Mouse (Mus musculus) cortical plate, adult 2 months (tissue): ENCODE results near the gene Siglecg. TPM values are rescaled to one million over a fixed set of nuclear protein-coding genes. Genes with fewer than 3 reads are reported as not detected.

Experiments used
- H3K27ac ChIP-seq: fragments of 200-500 bp; 2 replicates; pipeline ENCODE4 v1.5.1; 2012; ENCODE audit warnings: low read length, control low read depth, inconsistent platforms; ENCODE audit not compliant: insufficient read depth
- H3K4me1 ChIP-seq: fragments of 200-500 bp; 2 replicates; pipeline ENCODE4 v1.6.1; 2011; ENCODE audit warnings: low read length; ENCODE audit not compliant: control insufficient read depth, insufficient read depth
- H3K4me3 ChIP-seq: fragments of 200-500 bp; 2 replicates; pipeline ENCODE4 v1.5.1; 2011; ENCODE audit warnings: mild to moderate bottlenecking, low read length, control low read depth; ENCODE audit not compliant: insufficient read depth
- CTCF ChIP-seq: fragments of 200-500 bp; IDR thresholded peaks from 2 replicates; pipeline ENCODE4 v1.5.1; 2011; ENCODE audit warnings: mild to moderate bottlenecking, control low read depth, low read length; ENCODE audit not compliant: insufficient read depth; ENCODE audit errors: extremely low read depth
- POLR2A ChIP-seq: fragments of 200-500 bp; IDR thresholded peaks from 2 replicates; pipeline ENCODE4 v1.6.1; 2011; ENCODE audit warnings: mild to moderate bottlenecking, low read length, control low read depth; ENCODE audit not compliant: insufficient read depth; ENCODE audit errors: extremely low read depth
- polyA plus RNA-seq: library from polyadenylated mRNA; depleted of rRNA; stranded (reverse); fragments of >200 nt; gene quantifications from 2 replicates; pipeline ENCODE4 v1.2.3, GENCODE M21; 2012

The Siglecg gene
- polyA plus RNA-seq, 1 experiment: 0.17 TPM

DNA sequence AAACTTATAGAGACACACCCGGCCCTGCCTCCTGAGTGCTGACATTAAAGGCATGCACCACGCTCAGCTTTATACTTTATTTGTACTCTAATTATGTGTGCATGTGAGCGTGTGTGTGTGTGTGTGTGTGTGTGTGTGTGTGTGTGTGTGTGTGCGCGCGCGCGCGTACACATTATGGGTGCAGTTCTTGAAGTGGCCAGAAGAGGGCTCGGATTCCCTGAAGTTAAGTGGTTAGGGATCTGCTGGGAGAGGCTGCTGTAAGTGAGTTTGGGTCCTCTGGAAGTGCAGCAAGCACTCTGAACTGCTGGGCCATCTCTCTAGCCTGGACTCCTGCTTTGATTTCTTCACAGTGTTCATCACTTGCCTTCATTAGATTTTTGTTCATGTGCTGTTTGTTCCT is 9.3 kb downstream of the Siglecg start:
- TF ChIP-seq CTCF (no peak), POLR2A (no peak)
- H3K27ac ChIP-seq: no peak overlapping the region
- H3K4me3 ChIP-seq: no peak overlapping the region
- no peaks in the 10 kb centered on the region for H3K4me1 ChIP-seq

DNA sequence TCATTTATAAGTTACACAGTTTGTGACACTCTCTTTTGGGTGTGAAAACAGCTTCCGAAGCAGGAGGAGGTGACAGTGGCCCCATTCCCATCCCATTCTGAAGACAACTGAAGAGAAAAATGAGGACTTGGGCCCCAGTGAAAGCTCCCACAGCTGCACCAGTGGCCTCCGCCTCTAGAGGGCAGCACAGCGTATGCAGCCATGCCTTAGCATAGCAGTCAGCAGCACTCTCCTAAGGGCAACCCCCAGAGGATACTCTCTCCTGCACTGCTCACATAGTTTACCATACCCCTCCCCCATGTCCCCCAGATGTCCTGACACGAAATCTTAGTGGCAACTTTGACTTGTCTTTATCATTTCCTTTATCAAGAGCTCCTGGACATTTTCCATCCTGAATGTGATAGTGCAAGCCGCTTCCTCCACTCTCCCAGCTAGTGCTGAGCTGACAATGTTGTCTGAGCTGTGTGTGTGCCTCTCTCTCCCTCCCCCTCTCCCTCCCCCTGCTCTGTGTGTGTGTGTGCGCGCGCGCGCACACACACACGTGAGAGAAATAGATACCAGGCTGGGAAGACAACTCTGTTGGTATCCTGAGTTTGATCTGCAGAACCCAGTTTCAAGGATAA is 15.1 kb downstream of the Siglecg start:
- Histone ChIP-seq H3K27ac (no peak overlapping the region), H3K4me1 (no peaks in the 10 kb centered on the region), H3K4me3 (no peak overlapping the region)
- TF ChIP-seq CTCF: peak; percentile 86
- no peak for TF ChIP-seq POLR2A

DNA sequence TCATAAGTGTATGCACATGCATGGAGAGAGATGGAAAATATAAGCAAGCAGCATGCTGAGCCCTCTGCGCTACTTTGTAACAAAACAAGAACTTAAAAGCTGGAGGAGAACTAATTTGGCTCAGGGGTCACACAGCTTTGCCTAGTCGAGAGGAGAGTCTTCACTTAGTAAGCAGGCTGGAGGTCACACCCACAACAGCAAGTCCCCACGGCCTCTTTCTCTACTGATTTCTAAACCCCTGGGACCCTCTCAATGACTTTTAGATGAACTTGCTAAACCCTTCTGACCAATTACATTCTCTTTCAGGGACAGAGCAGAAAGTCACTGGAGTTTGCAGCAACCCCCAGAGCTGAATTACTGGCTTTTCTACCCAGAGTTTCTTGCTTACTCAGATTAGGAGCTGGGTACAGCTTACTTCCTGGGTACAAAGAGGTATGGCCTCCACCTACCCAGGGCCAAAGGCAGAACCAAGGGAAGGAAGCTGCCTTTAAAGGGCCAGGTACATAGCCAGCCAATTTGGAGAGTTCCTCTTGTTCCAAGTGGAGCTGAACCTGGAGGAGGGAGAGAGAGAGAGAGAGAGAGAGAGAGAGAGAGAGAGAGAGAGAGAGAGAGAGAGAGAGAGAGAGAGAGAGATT is 16.1 kb downstream of the Siglecg start:
- H3K27ac ChIP-seq: no peak overlapping the region
- no peak for TF ChIP-seq CTCF
- no peak for TF ChIP-seq POLR2A
- no peaks in the 10 kb centered on the region for H3K4me1 ChIP-seq
- H3K4me3 ChIP-seq: no peak overlapping the region

DNA sequence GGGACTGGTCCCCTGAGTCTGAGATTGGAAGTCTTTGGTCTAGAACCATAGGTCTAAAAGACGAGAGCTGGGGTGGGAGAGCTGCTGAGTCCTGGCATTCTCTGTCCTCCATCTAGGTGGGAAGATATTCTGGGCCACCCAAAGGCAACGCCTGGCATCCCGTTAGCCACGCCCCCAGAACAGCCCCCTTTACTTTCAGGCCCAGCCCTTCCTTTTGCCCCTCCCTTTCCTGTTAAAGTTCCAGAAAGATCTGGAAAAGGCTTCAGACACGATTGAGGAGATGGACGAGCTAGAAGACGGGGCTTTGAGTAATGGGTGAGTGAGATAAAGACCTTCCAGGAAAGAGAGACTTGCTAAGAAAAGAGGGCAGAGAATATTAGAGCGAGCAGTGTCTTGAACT is 19.4 kb downstream of the Siglecg start, which contains the start of gene Lim2:
TSS of gene Lim2 (plus strand) at position 265 of the 400 bp plus-strand sequence.
- Histone ChIP-seq H3K4me3 (no peak within 1 kb of the TSS), H3K4me1 (no peaks in the 10 kb centered on the region), H3K27ac (no peak within 1 kb of the TSS)
- TF ChIP-seq POLR2A (no peak), CTCF (no peak)

DNA sequence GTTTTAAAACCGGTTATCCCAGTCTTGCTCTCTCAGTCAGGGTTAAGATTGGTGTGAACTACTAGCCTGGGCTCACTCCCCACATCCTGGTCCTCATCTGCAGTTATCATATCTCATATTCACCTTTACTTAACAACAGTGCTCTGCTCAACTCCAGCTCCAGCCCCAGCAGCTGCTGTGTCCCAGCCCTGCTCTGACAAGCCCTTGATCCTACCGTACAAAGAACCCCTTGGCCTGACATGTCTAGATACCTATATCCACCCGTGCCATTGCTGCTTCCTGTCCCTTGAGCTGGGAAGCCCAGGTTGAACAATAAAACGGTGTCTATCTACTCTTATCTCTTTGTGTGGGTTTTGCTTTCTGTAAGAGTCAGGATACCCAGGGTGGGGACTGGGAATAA is 21.5 kb downstream of the Siglecg start:
- Histone ChIP-seq H3K4me1 (no peaks in the 10 kb centered on the region), H3K27ac (no peak overlapping the region), H3K4me3 (no peak overlapping the region)
- no peak for TF ChIP-seq CTCF
- no peak for TF ChIP-seq POLR2A

DNA sequence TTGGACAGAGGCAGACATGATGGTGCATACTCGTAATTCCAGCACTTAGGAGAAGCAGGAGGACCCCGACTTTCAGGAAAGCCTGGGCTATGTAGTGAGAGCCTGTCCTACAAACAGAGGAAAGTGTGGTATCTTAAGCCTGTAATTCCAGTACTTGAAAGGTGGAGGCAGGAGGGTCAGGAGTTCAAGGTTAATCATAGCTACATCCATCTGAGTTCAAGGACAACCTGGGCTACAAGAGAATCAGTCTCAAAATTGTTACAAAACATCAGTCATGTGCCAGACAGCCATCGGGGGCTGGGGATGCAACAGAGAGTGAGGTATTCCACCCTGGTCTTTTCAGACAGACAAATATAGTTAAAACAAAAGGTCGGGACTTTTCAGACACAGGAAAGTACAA is 24.9 kb downstream of the Siglecg start:
- no peak for TF ChIP-seq CTCF
- no peak for TF ChIP-seq POLR2A
- H3K27ac ChIP-seq: no peak overlapping the region
- no peaks in the 10 kb centered on the region for H3K4me1 ChIP-seq
- no peak overlapping the region for H3K4me3 ChIP-seq

DNA sequence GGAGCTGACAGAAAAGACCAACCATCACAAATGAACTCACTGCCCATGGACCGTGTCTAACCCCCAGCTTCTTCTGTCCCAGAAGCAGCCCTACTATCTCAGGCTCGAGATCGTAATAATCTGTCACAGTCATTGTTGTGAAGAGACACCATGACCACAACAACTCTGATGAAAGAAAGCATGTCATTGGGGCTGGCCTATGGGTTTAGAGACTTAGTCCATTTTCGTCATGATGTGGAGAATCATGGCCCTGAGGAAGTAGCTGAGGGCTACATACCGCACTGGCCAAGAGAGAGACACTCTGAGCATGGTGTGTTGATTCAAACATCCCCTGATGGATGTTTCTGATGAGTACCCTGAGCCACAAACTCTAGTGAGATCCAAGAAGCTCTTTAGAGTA is 26.7 kb downstream of the Siglecg start:
- Histone ChIP-seq H3K4me1 (no peaks in the 10 kb centered on the region), H3K27ac (no peak overlapping the region), H3K4me3 (no peak overlapping the region)
- TF ChIP-seq POLR2A (no peak), CTCF (no peak)

DNA sequence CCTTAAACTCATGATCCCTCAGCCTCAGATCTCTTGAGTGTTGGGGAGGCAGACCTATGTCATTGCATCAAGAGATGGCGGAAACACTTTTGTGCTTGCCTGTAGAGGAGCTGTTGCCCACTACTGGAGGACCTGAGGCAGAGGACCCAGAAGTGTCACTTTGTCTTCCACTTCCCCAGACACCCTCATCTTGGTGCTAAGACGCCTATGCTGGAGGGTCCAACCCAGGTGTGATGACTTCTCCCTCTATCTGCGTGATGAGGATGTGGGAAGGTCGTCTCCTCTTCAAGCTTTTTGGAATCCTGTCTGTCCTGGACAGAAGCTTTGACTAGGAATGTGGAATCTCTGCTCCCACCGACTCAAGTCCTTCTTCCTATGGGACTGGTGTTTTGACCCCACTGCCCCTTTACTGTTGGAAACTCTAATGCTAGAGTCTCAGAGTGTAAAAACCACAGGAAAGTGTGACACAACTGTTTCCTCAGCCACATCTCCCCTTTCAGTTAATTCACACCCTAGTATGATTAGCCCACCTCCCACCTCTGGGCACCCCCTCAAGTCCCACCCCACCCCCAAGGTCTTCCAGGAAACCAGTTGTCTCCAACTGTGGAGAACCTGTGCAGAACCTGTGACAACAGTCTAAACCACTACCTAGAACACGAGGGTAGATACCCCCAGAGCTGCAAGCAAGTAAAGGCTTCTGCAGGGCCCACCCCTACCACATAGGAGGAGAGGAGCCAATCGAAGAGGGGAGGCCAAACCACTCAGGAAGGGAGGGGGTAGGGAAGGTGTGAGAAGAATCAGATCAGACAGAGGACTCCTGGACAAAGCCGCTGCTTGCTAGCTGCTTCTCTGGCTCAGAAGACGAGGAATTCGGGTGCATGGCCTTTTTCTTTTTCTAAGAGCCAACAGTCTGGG is 28.6 kb downstream of the Siglecg start, which contains the start of gene Nkg7:
TSS of gene Nkg7 (plus strand) at position 733 of the 915 bp plus-strand sequence.
- Histone ChIP-seq H3K4me3 (no peak within 1 kb of the TSS), H3K27ac (no peak within 1 kb of the TSS)
- no peak for TF ChIP-seq POLR2A
- TF ChIP-seq CTCF: no peak

DNA sequence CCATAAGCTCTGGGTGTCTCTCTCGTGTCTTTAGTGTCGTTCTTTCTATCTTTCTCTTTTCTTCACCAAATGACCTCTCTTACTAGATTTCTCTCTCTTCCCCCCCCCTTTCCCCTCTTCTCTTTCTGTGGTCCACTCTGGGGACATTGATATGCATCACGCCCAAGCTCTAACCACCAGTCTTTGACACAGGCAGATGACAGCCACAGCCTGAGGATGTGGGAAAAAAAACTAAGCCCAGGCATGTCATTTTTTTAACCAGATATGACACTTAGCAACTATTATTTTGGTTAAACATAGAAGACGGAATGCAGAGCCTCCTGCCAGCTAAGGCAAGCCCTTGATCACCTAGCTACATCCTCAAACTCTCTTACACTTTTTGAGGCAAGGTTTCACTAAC is 30.6 kb downstream of the Siglecg start:
- H3K4me3 ChIP-seq: no peak overlapping the region
- TF ChIP-seq POLR2A: no peak
- TF ChIP-seq CTCF: no peak
- H3K4me1 ChIP-seq: no peaks in the 10 kb centered on the region
- H3K27ac ChIP-seq: no peak overlapping the region

More for the DNA sequence above, 28.6 kb downstream of the Siglecg start, which contains the start of gene Nkg7:
- no peaks in the 10 kb centered on the region for H3K4me1 ChIP-seq

DNA sequence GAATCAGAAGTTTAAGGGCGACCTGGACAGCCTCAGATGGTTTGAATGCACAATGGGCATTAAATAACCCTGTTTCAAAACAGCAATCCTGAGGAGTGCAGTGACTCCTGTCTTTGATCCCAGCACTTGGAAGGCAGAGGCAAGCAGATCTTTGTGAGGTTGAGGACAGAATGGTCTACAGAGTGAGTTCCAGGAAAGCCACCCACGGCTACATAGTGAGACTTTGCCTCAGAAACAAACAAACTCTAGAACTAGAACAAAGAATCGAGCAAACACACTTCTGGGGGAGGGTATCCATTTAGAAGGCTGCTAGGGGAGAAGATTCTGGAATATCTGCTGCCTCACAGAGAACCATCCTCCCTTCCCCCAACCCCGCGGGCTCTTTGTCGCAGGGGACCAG is 32.5 kb downstream of the Siglecg start, which contains the start of gene Cldnd2:
TSS of gene Cldnd2 (plus strand) at position 301 of the 400 bp plus-strand sequence.
- H3K27ac ChIP-seq: no peak within 1 kb of the TSS
- H3K4me1 ChIP-seq: no peaks in the 10 kb centered on the region; the same call in 1 of the 2 replicates
- H3K4me3 ChIP-seq: no peak within 1 kb of the TSS
- TF ChIP-seq CTCF: no peak
- TF ChIP-seq POLR2A: no peak
